Mouse (Mus musculus): ENCODE data around the gene Mmp11. TPM values are rescaled to one million over a fixed set of nuclear protein-coding genes. Genes with fewer than 3 reads are reported as not detected.

Mmp11 gene
- polyA plus RNA-seq, 1 experiment from 2014 or later: 25.1 TPM

GRCm38 (mm10) chr10:75941042-75941824 is 4.9 kb upstream of the Mmp11 start:
- WGBS: 54% methylated on average over 9 of the region's 9 CpGs
- H3K36me3 ChIP-seq (ENCODE audit: control insufficient read depth, insufficient read depth, low read length): no peaks in the 10 kb centered on the region
- no peak overlapping the region for H3K9ac ChIP-seq (ENCODE audit: low read length)
- ATAC-seq (no peak), DNase-seq (ENCODE audit: low spot score) (no peak)
- no peak overlapping the region for H3K4me3 ChIP-seq (ENCODE audit: low read depth, low read length)
- H3K27me3 ChIP-seq (replicated peaks; ENCODE audit: control insufficient read depth, insufficient read depth, low read length): peaks cover 9% of the 10 kb centered on the region
- no peaks in the 10 kb centered on the region for H3K9me3 ChIP-seq (replicated peaks; ENCODE audit: control insufficient read depth, low read length)
- no peak overlapping the region for H3K27ac ChIP-seq (ENCODE audit: low read depth, low read length)
- H3K4me1 ChIP-seq (ENCODE audit: control insufficient read depth, insufficient read depth, low read length): peaks cover 5% of the 10 kb centered on the region; the same call in 1 of the 2 replicates
- no peak overlapping the region for H3K4me2 ChIP-seq (ENCODE audit: low read length)

GRCm38 (mm10) chr10:75940520-75940919 is 4.2 kb upstream of the Mmp11 start, which contains the start of gene Gm867:
Gene Gm867, minus strand, starts transcription at chr10:75940672.
- Histone ChIP-seq H3K27me3 (replicated peaks; ENCODE audit: control insufficient read depth, insufficient read depth, low read length) (peaks cover 16% of the 10 kb centered on the region), H3K4me1 (ENCODE audit: control insufficient read depth, insufficient read depth, low read length) (peaks cover 9% of the 10 kb centered on the region; the same call in 1 of the 2 replicates), H3K9me3 (replicated peaks; ENCODE audit: control insufficient read depth, low read length) (no peaks in the 10 kb centered on the region), H3K9ac (ENCODE audit: low read length) (no peak within 1 kb of the TSS), H3K27ac (ENCODE audit: low read depth, low read length) (no peak within 1 kb of the TSS), H3K4me2 (ENCODE audit: low read length) (no peak within 1 kb of the TSS), H3K4me3 (ENCODE audit: low read depth, low read length) (no peak within 1 kb of the TSS), H3K36me3 (ENCODE audit: control insufficient read depth, insufficient read depth, low read length) (no peaks in the 10 kb centered on the region)
- DNase-seq (ENCODE audit: low spot score): no peak
- ATAC-seq: no peak
- WGBS: 89% methylated on average over 5 of the region's 5 CpGs

GRCm38 (mm10) chr10:75939481-75940234 is 3.4 kb upstream of the Mmp11 start:
- no peak for DNase-seq (ENCODE audit: low spot score)
- H3K4me1 ChIP-seq (ENCODE audit: control insufficient read depth, insufficient read depth, low read length): peaks cover 11% of the 10 kb centered on the region; the same call in 1 of the 2 replicates
- H3K36me3 ChIP-seq (ENCODE audit: control insufficient read depth, insufficient read depth, low read length): no peaks in the 10 kb centered on the region
- H3K9ac ChIP-seq (ENCODE audit: low read length): no peak overlapping the region
- no peak overlapping the region for H3K4me3 ChIP-seq (ENCODE audit: low read depth, low read length)
- ATAC-seq: no peak
- H3K4me2 ChIP-seq (ENCODE audit: low read length): no peak overlapping the region
- H3K9me3 ChIP-seq (replicated peaks; ENCODE audit: control insufficient read depth, low read length): no peaks in the 10 kb centered on the region
- no peak overlapping the region for H3K27ac ChIP-seq (ENCODE audit: low read depth, low read length)
- 55% methylated on average over 9 of the region's 9 CpGs for WGBS
- H3K27me3 ChIP-seq (replicated peaks; ENCODE audit: control insufficient read depth, insufficient read depth, low read length): peaks cover 18% of the 10 kb centered on the region

- Histone ChIP-seq H3K27ac (ENCODE audit: low read depth, low read length) (no peak overlapping the region), H3K4me2 (ENCODE audit: low read length) (no peak overlapping the region), H3K27me3 (replicated peaks; ENCODE audit: control insufficient read depth, insufficient read depth, low read length) (peaks cover 19% of the 10 kb centered on the region), H3K9me3 (replicated peaks; ENCODE audit: control insufficient read depth, low read length) (no peaks in the 10 kb centered on the region), H3K4me3 (ENCODE audit: low read depth, low read length) (no peak overlapping the region), H3K9ac (ENCODE audit: low read length) (no peak overlapping the region), H3K36me3 (ENCODE audit: control insufficient read depth, insufficient read depth, low read length) (no peaks in the 10 kb centered on the region), H3K4me1 (ENCODE audit: control insufficient read depth, insufficient read depth, low read length) (peaks cover 7% of the 10 kb centered on the region; the same call in 1 of the 2 replicates)
- WGBS: 58% methylated on average over 10 of the region's 10 CpGs
- DNase-seq (ENCODE audit: low spot score) (no peak), ATAC-seq (no peak)
Measured at GRCm38 (mm10) chr10:75937851-75938643, 1.8 kb upstream of the Mmp11 start.

DNA sequence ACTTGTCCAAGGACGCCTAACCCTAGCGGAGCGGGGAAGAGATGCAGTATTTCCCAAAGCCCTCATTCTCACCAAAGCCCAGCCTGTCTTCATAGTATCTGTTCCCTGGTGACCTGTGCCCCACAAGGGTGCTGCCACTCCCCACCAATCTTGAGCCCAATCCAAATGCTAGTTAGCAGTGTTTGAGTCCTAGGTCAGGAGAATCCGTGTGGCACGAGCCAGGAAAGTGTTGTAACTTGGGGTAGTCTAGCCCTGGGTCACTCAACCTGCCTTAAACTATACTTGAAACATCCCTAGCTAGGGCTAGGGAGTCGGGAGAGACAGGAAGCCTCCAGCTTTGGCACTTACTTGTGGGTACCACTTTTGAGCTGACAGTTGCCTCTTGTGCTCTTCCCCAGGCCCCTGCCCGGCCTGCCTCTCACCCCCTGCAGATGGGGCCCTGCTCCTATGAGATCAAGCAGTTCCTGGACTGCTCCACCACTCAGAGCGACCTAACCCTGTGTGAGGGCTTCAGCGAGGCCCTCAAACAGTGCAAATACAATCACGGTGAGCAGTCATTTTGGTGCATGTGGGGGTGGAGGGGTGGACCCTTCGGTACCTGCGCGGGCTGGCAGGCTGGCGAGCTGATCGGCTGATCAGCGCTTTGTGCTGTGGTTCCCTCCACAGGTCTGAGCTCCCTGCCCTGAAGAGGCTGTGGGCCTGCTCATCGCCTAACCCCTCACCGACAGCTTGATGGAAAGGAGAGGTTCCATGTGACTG is 792 bp upstream of the Mmp11 start:
- ATAC-seq (no peak), DNase-seq (ENCODE audit: low spot score) (no peak)
- Histone ChIP-seq H3K27ac (ENCODE audit: low read depth, low read length) (no peak overlapping the region), H3K4me2 (ENCODE audit: low read length) (no peak overlapping the region), H3K27me3 (replicated peaks; ENCODE audit: control insufficient read depth, insufficient read depth, low read length) (peaks cover 23% of the 10 kb centered on the region), H3K9ac (ENCODE audit: low read length) (no peak overlapping the region), H3K36me3 (ENCODE audit: control insufficient read depth, insufficient read depth, low read length) (no peaks in the 10 kb centered on the region), H3K4me3 (ENCODE audit: low read depth, low read length) (no peak overlapping the region), H3K9me3 (replicated peaks; ENCODE audit: control insufficient read depth, low read length) (no peaks in the 10 kb centered on the region), H3K4me1 (ENCODE audit: control insufficient read depth, insufficient read depth, low read length) (peaks cover 11% of the 10 kb centered on the region)
- 39% methylated on average over 18 of the region's 18 CpGs for WGBS

DNA sequence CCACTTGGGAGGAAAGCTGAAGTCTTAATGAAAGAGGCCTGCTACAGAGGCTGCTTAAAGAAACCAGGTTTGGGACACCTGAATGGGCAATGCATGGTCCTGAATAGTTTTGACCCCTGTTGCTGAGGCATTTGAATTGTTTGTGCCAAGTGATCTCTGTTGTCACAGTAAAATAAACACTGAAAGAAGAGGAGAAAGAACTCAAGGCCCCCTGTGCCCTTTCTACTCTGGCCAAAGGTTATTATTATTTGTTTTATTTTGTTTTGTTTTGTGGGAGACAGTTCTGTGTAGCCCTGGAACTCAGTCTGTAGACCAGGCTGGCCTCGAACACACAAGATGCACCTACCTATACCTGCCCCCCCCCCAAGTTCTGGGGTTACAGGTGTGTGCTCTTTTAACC is 1.3 kb downstream of the Mmp11 start:
- DNase-seq (ENCODE audit: low spot score) (no peak), ATAC-seq (no peak)
- Histone ChIP-seq H3K27me3 (replicated peaks; ENCODE audit: control insufficient read depth, insufficient read depth, low read length) (peaks cover 26% of the 10 kb centered on the region), H3K4me1 (ENCODE audit: control insufficient read depth, insufficient read depth, low read length) (peaks cover 21% of the 10 kb centered on the region), H3K4me2 (ENCODE audit: low read length) (peak overlapping the region; percentile 92), H3K9ac (ENCODE audit: low read length) (peak overlapping the region; percentile 46; the same call in 1 of the 2 replicates), H3K9me3 (replicated peaks; ENCODE audit: control insufficient read depth, low read length) (no peaks in the 10 kb centered on the region), H3K4me3 (ENCODE audit: low read depth, low read length) (peak overlapping the region; percentile 46; the same call in 1 of the 2 replicates), H3K27ac (ENCODE audit: low read depth, low read length) (no peak overlapping the region), H3K36me3 (ENCODE audit: control insufficient read depth, insufficient read depth, low read length) (no peaks in the 10 kb centered on the region)
- 74% methylated on average over 1 of the region's 1 CpGs for WGBS

GRCm38 (mm10) chr10:75932891-75933290 is 3.4 kb downstream of the Mmp11 start, which contains the start of gene Chchd10:
Gene Chchd10, plus strand, starts transcription at chr10:75933130.
- WGBS: 28% methylated on average over 6 of the region's 6 CpGs
- Histone ChIP-seq H3K4me3 (ENCODE audit: low read depth, low read length) (peak within 1 kb of the TSS; percentile 38), H3K9me3 (replicated peaks; ENCODE audit: control insufficient read depth, low read length) (no peaks in the 10 kb centered on the region), H3K27ac (ENCODE audit: low read depth, low read length) (no peak within 1 kb of the TSS), H3K4me1 (ENCODE audit: control insufficient read depth, insufficient read depth, low read length) (peaks cover 21% of the 10 kb centered on the region), H3K27me3 (replicated peaks; ENCODE audit: control insufficient read depth, insufficient read depth, low read length) (peaks cover 26% of the 10 kb centered on the region), H3K4me2 (ENCODE audit: low read length) (peak within 1 kb of the TSS; percentile 68), H3K36me3 (ENCODE audit: control insufficient read depth, insufficient read depth, low read length) (no peaks in the 10 kb centered on the region), H3K9ac (ENCODE audit: low read length) (peak within 1 kb of the TSS; percentile 67)
- DNase-seq (ENCODE audit: low spot score) (no peak), ATAC-seq (no peak)
